Mouse (Mus musculus) embryonic facial prominence, embryonic 11.5 days (tissue): ENCODE data around the gene Il2rb. TPM values are rescaled to one million over a fixed set of nuclear protein-coding genes. Genes with fewer than 3 reads are reported as not detected.

Experiments used
- polyA plus RNA-seq: library from polyadenylated mRNA; unstranded; fragments of >200 nt; fragmentation: Nextera tagmentation; extraction: Ambion mirVana; gene quantifications from 2 replicates; pipeline ENCODE4 v1.2.1, GENCODE M21; 2014

Gene Il2rb
- polyA plus RNA-seq, 1 experiment from 2014 or later: 0.17 TPM

Other genes starting within 250 kb of the Il2rb start
- 0.26 and 0.38 TPM in 2 replicates for gene Csf2rb2, start 189.6 kb downstream of the Il2rb start, polyA plus RNA-seq
- gene Csf2rb, start 169.5 kb downstream of the Il2rb start, polyA plus RNA-seq: 1.2 and 1.6 TPM in 2 replicates
- not detected in 2 replicates for gene Tex33, start 99.4 kb downstream of the Il2rb start, polyA plus RNA-seq
- 9.7 and 10.1 TPM in 2 replicates for gene Tst, start 89.4 kb downstream of the Il2rb start, polyA plus RNA-seq
- 2.3 and 2.5 TPM in 2 replicates for gene Mpst, start 88.9 kb downstream of the Il2rb start, polyA plus RNA-seq
- gene Kctd17, start 66.7 kb downstream of the Il2rb start, polyA plus RNA-seq: 36.0 and 47.5 TPM in 2 replicates
- 0.21 and 0.49 TPM in 2 replicates for gene Tmprss6, start 26.6 kb downstream of the Il2rb start, polyA plus RNA-seq
- 15.2 and 18.8 TPM in 2 replicates for gene C1qtnf6, start 36.1 kb upstream of the Il2rb start, polyA plus RNA-seq
- not detected in 2 replicates for gene Sstr3, start 49.4 kb upstream of the Il2rb start, polyA plus RNA-seq
- gene Rac2, start 77.5 kb upstream of the Il2rb start, polyA plus RNA-seq: 4.5 and 9.2 TPM in 2 replicates
- 2.1 and 4.2 TPM in 2 replicates for gene Cyth4, start 101.8 kb upstream of the Il2rb start, polyA plus RNA-seq
- gene Elfn2, start 223.5 kb upstream of the Il2rb start, polyA plus RNA-seq: 0.28 TPM in 1 of 2 replicates, not detected in the other